Mouse (Mus musculus): ENCODE results near the gene Pir.

The Pir gene

DNA sequence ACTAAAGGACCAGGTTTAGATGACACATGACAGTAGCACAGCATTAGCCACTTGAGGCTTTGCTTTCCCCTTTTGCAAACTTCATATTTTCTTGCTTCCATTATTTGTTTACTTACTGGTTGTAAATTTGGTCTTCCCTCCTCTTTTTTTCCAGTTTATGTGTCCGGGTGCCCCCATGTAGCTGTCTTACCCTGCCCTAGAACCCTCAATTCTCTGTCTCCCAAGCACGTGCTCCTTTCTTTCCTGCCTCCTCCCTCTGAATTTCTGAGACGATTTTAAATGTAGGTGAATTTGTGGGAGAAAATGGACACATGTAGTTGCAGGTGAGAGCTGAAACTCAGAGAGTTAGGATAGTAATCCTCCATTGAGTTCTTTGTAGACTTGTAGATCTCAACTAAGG, 151.3 kb downstream of the Pir start:
- no peak for DNase-seq (ENCODE audit: low read depth in 2 of 2, low spot score in 2 of 2)

Data from CD8-positive naive resting alpha-beta T cell, adult 2 months (primary cell).